Mouse (Mus musculus) ES-E14 (cell line): ENCODE measurements at regions not wholly inside any gene's neighbourhood (a gene's known extent, or its start where the extent isn't known, plus 50 kb on each side); places are given as distances from the start of the nearest gene placed in this dataset.
A peak's percentile ranks its signal among the peaks of the same experiment; 100 is the strongest.

Experiments
- DNase-seq: peaks from one replicate; pipeline ENCODE4 v3.0.0-alpha.2; 2013; ENCODE audit warnings: low read depth, low spot score
- H3K27ac ChIP-seq: 2 replicates; pipeline ENCODE4 v1.5.1; 2012; ENCODE audit warnings: low read depth, mild to moderate bottlenecking, low read length, moderate library complexity, mixed read lengths; ENCODE audit not compliant: poor library complexity, insufficient read depth, severe bottlenecking
- H3K36me3 ChIP-seq: 2 replicates; pipeline ENCODE4 v1.6.1; 2012; ENCODE audit warnings: mild to moderate bottlenecking, low read length, moderate library complexity, mixed read lengths; ENCODE audit not compliant: control insufficient read depth, poor library complexity, insufficient read depth, severe bottlenecking
- H3K4me1 ChIP-seq, 2 experiments: fragments of 150-350 bp in 1 of 2; sonication (generic) in 1 of 2; 2 replicates each; pipeline ENCODE4 v1.6.1; 2012; ENCODE audit warnings: low read length in 2 of 2, mild to moderate bottlenecking in 1 of 2, mixed read lengths in 1 of 2; ENCODE audit not compliant: control insufficient read depth in 2 of 2, insufficient read depth in 2 of 2, poor library complexity in 1 of 2
- H3K4me3 ChIP-seq, 2 experiments: fragments of 150-350 bp in 1 of 2; sonication (generic) in 1 of 2; 2 replicates each; pipeline ENCODE4 v1.5.1; 2012; ENCODE audit warnings: low read length in 2 of 2, low read depth in 1 of 2, mild to moderate bottlenecking in 1 of 2, mixed read lengths in 1 of 2; ENCODE audit not compliant: insufficient read depth in 1 of 2, poor library complexity in 1 of 2, severe bottlenecking in 1 of 2
- H3K9ac ChIP-seq: 2 replicates; pipeline ENCODE4 v1.6.1; 2012; ENCODE audit warnings: low read depth, mild to moderate bottlenecking, low read length, mixed read lengths; ENCODE audit not compliant: poor library complexity, insufficient read depth, severe bottlenecking
- H3K9me3 ChIP-seq: fragments of 150-350 bp; sonication (generic); 2 replicates; pipeline ENCODE4 v1.6.1; 2012; ENCODE audit warnings: low read depth, mild to moderate bottlenecking, low read length; ENCODE audit not compliant: control insufficient read depth, insufficient read depth
- CHD2 ChIP-seq: IDR thresholded peaks from 2 replicates; pipeline ENCODE4 v1.6.1; 2014; ENCODE audit warnings: mild to moderate bottlenecking, low read depth, low read length, inconsistent platforms
- HCFC1 ChIP-seq: IDR thresholded peaks from 2 replicates; pipeline ENCODE4 v1.6.1; 2012; ENCODE audit warnings: low read length, inconsistent platforms, borderline replicate concordance; ENCODE audit not compliant: insufficient read depth
- MAFK ChIP-seq: IDR thresholded peaks from 2 replicates; pipeline ENCODE4 v1.6.1; 2014; ENCODE audit warnings: mild to moderate bottlenecking, low read depth, low read length, inconsistent platforms; ENCODE audit not compliant: insufficient read depth
- ZC3H11A ChIP-seq: IDR thresholded peaks from 2 replicates; pipeline ENCODE4 v1.6.1; 2012; ENCODE audit warnings: low read depth, mild to moderate bottlenecking, inconsistent platforms, low read length, borderline replicate concordance
- ZNF384 ChIP-seq: IDR thresholded peaks from 2 replicates; pipeline ENCODE4 v1.6.1; 2012; ENCODE audit warnings: low read depth, low read length, inconsistent platforms
- in situ Hi-C, 2 experiments: fragments of 600-800 bp; cut with MboI; formaldehyde crosslinking; loops; one replicate each; pipeline ENCODE4 v1.15.1; 2025; ENCODE audit warnings: low sequenced_read_pairs in 2 of 2, inconsistent platforms in 1 of 2; ENCODE audit not compliant: unreplicated experiment in 2 of 2

DNA sequence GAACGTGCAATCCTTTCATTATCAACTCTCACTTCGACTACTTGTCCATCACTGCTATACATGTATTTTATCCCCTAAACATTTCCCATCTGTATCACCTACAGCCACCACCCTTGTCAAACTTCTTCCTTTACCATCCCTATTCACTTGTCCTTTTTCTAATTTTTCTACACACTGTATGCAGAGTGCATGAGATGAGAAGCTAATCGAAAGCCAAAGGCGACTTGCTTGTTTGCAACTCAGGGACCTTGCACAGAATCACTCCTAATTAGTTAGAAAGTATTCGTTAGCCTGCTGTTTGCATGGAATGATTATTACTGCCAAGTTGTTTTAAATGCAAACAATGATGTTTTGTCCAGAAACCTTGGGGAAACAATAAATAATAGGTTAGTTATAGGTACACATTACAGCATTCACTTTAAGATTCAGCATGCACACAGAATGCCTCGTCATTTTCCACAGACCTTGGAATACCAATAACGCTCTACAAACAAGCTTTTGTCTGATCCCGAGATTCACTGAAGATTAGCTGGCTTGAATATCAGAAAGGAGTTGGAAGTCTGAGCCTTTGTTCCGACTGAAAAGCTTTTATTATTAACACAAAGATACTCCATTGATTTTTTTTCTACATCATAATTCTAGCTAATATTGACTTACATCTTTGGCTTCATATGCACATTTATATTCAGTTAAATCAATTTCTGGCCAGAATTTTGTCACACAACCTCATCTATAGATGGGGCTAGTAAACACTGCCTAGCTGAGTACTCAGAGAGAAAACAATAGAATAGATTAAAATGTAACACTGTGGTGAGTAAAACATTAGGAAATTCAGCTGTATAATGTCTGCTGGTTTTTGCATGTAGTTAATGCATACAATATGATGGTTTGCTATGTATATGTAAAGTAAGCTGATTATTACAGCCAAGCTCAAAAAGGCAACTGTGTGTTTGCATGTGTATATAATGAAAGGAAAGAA, 130.4 kb upstream of the Cxadr start:
- no peak for DNase-seq
- no peak overlapping the region for H3K27ac ChIP-seq
- H3K9me3 ChIP-seq, result no peaks in the 10 kb centered on the region
- TF ChIP-seq MAFK (no peak), ZC3H11A (no peak), HCFC1 (no peak), CHD2 (no peak), ZNF384 (no peak)
- H3K36me3 ChIP-seq, result no peaks in the 10 kb centered on the region
- in situ Hi-C loops, result no loop called here
- no peak overlapping the region for H3K9ac ChIP-seq
- no peak overlapping the region for H3K4me3 ChIP-seq
- H3K4me1 ChIP-seq, result no peaks in the 10 kb centered on the region

DNA sequence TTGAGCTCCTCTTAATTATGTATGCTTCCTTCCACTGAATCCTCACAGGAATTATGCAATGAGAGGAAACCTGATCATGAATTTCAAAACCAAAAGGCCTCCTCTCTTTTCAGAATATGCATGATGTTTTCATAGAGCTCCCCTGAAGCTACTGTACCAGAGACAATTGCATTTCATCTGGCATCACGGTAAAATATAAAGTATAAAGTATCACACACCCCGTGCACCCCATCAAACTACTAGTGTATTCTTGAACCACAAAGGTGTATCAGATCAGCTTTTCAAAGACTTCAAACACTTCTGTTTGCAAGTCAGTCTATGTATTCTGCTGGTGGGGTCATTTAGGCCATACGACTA, 144.4 kb upstream of the Cxadr start:
- H3K27ac ChIP-seq, result no peak overlapping the region
- H3K4me1 ChIP-seq, result no peaks in the 10 kb centered on the region
- H3K9me3 ChIP-seq, result no peaks in the 10 kb centered on the region
- H3K9ac ChIP-seq, result no peak overlapping the region
- TF ChIP-seq MAFK, result no peak
- TF ChIP-seq CHD2, result no peak
- TF ChIP-seq HCFC1, result no peak
- TF ChIP-seq ZNF384, result no peak
- no peak for TF ChIP-seq ZC3H11A
- DNase-seq, result no peak
- in situ Hi-C loops, result no loop called here
- H3K4me3 ChIP-seq, result no peak overlapping the region
- H3K36me3 ChIP-seq, result no peaks in the 10 kb centered on the region

DNA sequence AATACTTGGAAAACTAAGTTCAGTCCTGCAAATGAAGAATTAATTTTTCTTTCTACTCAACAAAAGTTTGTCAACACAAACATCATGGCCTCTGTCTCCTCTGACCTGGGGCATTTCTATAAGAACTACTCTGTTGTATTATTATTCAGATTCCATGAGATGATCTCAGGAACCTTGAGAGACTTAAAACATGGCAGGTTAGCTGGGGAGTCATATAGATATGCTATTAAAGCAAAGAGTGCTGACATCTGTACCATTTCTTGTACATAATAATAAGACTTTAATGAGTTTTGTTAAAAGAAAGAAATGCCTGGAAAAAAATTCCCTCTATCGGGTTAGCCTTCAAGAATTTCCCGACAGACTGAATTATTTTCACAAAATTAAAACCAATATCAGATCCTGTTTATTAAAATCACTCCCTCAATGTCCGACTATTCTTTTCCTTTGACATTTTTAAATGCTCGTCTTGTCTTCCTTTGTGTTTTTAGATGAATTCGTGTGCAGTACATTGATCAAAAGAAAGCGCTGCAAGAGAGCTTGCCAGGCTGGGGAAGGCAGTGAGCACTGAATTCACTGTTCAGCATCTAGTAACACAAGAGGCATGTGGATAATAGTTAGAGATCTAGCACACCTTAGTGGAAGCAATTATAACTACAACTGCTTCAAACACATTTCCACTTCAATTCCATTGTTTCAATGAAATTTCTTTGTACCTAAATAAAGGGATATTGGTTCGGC, 145.0 kb upstream of the Cxadr start:
- Histone ChIP-seq H3K4me3 (no peak overlapping the region), H3K27ac (no peak overlapping the region), H3K9ac (no peak overlapping the region), H3K36me3 (no peaks in the 10 kb centered on the region), H3K4me1 (no peaks in the 10 kb centered on the region), H3K9me3 (no peaks in the 10 kb centered on the region)
- TF ChIP-seq ZC3H11A, result no peak
- peak; percentile 3 for DNase-seq
- in situ Hi-C loops, result no loop called here

DNA sequence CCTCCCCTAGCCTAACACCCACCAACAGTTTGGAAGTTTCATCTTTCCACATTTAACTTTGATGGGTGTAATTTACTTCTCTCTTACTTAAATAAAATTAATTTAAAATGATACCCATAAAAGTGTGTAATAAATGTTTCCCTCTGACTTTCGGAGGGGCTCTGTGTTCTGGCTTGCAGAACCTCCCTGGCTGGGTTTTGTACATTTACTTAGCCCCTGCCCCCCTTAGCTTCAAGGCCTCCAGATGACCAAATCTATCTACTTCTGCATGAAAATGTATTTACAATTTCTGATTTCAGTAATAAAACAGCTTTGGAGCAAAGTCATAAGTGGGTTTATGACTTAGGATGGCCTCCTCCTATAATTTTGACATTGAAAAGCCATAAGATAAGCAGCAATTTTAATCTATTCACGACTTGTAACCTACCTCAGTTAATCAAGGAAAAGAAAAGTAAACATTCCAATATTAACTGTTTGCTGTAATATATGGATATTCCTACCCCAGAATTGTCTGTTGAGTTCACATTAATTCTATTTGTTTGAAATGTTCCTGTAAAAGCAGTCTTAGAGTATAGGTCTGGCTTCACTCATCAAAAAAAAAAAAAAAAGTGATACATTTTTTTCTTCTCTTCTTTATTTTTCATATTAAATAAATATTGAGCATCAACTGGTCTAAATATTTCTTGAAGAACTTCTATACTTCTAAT, 147.2 kb upstream of the Cxadr start:
- Histone ChIP-seq H3K27ac (no peak overlapping the region), H3K9ac (no peak overlapping the region), H3K36me3 (no peaks in the 10 kb centered on the region), H3K9me3 (no peaks in the 10 kb centered on the region), H3K4me3 (no peak overlapping the region), H3K4me1 (no peaks in the 10 kb centered on the region)
- no peak for TF ChIP-seq MAFK
- no peak for TF ChIP-seq ZC3H11A
- no peak for TF ChIP-seq HCFC1
- no peak for TF ChIP-seq CHD2
- TF ChIP-seq ZNF384, result no peak
- in situ Hi-C loops, result no loop called here
- DNase-seq, result no peak
